Mouse (Mus musculus) fibroblast of lung, adult 2 months (primary cell): ENCODE results near the gene Dact3.

Experiments used
- DNase-seq: peaks from one replicate; pipeline ENCODE4 v3.0.0-alpha.2; 2011; ENCODE audit warnings: low read depth

Gene Dact3

DNA sequence AGATGAGACGGTGACA lies at the start of gene Dact3:
Gene Dact3 (plus strand): TSS at position 8 of the 16 bp plus-strand sequence.
- DNase-seq: no peak

- no peak for DNase-seq
These were observed 49.3 kb upstream of the Dact3 start for GRCm38 (mm10) chr7:16825785-16826184.

DNA sequence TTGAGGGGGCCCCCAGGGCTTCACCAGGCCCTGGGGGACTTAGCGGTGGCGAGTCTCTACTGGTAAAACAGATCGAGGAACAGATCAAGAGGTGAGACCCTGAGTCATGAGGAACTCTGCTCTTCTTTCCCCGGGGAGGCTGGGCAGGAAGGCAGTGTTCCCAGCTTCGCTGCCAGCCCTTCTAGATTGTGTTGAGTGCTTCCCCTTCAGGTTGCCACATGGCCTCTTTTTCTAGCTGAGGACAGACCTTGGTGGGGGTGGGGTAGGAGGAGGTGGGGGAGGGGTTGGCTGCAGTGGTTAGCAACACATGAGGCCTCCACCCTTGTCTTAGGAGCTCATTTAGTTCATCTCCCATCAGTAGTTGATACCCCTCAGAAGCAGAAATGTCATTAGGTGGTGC lies 48.5 kb upstream of the Dact3 start:
- no peak for DNase-seq

DNA sequence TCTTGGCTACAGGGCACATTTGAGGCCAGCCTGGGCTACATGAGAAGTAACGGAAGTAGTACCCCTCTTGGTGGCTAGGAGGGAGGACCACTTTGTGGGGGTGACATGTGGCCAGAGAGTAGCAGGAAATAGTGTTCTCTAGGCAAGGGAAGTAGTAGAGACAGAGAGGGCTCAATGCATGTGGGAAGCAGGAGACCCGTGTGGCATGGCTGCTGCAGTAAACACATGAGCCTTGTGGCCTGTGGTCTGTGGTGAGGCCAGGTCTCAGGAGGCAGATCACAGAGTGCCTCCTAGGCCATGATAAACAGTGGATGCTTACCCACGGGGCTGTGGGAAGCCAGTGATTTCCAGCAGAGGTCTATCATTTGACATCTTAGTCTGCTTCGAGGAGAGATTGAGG lies 47.8 kb upstream of the Dact3 start:
- no peak for DNase-seq

- no peak for DNase-seq
These were observed 44.7 kb upstream of the Dact3 start for GRCm38 (mm10) chr7:16830449-16830848.

GRCm38 (mm10) chr7:16837916-16838803 lies 37.0 kb upstream of the Dact3 start:
- no peak for DNase-seq

- no peak for DNase-seq
These were observed 36.2 kb upstream of the Dact3 start for GRCm38 (mm10) chr7:16838804-16839426.

DNA sequence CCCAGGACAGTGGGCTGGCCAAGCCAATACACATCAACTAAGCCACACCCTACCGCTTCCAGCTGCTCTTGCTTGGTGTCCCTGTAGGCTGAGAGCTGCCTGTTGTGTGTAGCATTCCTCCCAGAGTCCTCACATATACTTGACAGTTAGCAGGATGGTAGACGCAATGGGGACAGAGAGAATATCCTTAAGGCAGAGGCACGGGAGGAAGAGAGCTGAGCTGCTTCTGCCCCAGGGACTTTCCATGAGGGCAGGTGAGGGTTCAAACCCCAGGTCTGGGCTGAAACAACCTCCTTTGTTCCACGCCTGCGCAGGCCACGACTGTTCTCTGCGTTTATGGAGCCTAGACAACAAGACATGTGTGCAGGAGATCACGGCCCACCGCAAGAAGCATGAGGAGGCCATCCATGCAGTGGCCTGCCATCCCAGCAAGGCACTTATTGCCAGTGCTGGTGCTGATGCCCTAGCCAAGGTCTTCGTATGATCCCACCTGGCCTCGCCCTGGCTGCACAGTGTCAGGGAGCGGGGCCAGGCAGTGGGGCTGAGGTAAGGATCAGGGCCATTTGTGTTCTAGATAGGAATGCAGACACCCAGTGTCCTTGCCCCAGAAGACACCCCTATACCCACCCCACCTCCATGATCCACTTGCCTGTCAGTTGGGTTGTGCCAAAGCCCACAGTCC lies 35.5 kb upstream of the Dact3 start:
- no peak for DNase-seq

DNA sequence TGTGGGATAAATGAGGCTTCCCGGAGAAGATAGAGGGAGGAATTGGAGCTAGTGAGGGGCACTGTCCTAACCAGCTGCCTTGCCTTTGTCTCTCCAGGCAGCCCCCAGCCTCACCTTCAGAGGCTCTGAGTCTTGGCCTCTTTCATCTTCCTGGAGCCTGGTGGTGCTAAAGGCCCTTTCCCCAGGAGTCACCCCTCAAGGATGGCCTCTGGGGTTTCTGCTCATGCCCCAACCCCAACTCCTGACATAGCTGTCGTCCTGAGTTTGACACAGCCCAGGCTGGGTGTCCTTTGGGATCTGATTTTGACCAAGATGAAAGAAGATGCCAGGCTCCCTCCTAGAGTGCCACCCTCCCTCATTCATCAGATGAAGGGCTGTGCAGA lies 35.0 kb upstream of the Dact3 start:
- DNase-seq: no peak

- no peak for DNase-seq
These were observed 34.0 kb upstream of the Dact3 start for GRCm38 (mm10) chr7:16841078-16841477.

- no peak for DNase-seq
These were observed 33.3 kb upstream of the Dact3 start for GRCm38 (mm10) chr7:16841561-16842560.

- DNase-seq: peak; percentile 54
These were observed 32.5 kb upstream of the Dact3 start, which contains the start of gene Prkd2 for GRCm38 (mm10) chr7:16842645-16843063. TSS of gene Prkd2 (plus strand) at chr7:16842902.

DNA sequence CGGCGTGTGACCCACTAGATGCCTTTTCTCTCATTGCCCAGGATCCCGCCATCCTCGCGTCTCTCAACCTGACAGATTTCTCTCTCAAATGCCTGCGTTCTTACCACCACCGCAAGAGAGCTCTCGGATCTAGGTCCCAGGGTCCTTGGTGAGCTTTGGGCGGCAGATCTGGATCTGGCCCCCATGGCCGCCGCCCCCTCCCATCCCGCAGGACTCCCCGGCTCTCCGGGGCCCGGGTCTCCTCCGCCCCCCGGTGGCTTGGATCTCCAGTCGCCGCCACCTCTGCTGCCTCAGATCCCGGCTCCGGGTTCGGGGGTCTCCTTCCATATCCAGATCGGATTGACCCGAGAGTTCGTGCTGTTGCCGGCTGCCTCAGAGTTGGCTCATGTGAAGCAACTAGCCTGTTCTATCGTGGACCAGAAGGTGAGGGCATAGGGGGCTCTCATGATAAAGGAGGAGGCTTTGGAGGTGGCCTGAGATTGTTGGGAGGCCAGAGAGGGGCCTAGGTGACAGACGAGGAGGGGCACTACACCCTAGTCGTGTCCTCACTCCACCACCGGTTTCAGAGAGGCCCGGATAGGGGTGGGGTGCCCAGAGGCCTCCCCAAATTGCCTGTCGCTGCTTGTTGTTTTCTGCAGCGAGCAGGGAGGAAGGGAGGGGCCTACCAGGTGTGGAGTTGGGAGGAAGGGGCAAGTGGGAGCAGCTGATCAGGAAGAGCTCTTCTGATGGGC lies 31.5 kb upstream of the Dact3 start:
- DNase-seq: no peak

GRCm38 (mm10) chr7:16844696-16845071 lies 30.4 kb upstream of the Dact3 start:
- no peak for DNase-seq

DNA sequence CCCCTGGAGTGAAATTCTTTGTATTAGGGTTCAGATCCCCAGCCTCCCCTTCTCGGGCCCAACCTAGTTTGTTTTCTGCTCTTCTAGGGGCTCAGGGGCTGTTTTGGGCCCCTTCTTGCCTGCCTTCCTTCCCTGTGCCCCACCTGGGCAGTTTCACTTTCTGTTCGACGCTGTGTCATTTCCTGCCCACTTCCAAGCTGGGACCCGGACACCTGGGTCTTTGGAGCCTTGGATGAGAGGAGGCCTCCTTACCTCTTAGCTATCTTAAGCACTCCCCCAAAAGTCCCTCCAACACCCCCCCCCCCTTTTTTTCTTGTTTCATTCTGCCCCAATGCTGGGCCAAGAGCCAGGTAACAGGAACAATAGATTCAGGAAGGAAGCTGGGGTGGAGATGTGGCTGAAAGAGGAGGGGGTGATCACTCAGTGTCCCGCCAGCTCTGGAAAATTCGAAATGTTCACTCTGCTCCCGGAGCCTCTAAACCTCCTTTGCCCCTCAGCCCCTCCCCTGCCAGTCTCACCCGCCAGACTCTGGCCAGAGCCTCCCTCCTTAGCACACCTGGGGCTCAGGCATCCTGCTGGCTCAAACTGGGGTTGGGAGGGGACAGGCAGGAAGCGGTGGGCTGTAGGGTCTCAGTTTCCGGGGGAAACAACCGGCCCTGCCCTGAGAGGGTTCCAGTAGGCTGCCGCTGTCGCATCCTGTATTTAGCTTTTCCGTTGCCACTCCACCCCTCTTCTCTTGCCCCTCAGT lies 29.9 kb upstream of the Dact3 start:
- no peak for DNase-seq

GRCm38 (mm10) chr7:16845820-16846167 lies 29.3 kb upstream of the Dact3 start:
- no peak for DNase-seq

DNA sequence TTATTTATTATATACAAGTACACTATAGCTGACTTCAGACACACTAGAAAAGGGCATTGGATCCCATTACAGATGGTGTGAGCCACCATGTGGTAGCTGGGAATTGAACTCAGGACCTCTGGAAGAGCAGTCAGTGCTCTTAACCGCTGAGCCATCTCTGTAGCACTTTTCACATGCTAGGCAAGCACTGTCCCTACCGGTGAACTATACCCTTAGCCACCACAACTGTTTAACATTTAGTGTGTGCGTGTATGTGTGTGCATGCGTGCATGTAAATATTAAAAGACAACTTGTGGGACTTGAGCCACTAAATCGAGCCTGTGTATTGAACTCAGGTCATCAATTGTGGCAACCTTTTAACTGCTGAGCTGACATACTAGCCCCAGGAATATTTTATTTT lies 28.3 kb upstream of the Dact3 start:
- DNase-seq: no peak

- DNase-seq: no peak
These were observed 27.6 kb upstream of the Dact3 start for GRCm38 (mm10) chr7:16847507-16847906.

DNA sequence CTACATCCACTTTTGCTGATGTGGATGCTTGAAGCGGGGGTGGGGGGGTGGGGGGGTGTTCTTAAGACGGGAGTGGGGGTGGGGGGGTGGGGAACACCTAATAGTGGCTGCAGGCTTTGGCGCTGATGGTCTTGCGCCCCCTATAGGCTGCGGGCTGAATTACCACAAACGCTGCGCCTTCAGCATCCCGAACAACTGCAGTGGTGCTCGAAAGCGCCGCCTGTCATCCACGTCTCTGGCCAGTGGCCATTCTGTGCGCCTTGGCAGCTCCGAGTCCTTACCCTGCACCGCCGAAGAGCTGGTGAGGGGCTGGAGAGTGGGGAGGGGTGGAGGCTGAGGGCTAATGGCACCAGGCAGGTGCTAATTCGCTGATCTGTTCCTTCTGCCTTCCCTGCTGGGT lies 26.5 kb upstream of the Dact3 start:
- DNase-seq: no peak

DNA sequence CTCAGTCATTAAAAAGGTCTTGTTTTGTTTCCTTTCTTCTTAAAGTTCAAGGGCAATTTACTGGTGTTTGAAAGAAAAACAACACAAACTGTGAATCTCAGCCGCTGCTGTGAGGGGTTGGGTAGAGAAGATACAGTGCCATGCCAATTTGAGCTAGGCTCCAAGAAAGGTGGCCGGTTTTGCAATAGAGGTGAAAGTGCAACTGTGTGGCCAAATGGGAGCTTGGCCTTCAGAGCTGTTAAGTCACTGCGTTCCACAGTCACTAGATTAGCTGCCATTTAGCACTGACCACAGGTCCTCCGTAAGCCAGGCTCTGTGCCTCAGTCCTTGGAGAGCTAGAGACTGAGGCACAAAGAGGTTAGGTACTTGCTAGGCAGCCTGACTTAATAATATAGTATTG lies 23.5 kb upstream of the Dact3 start:
- no peak for DNase-seq

DNA sequence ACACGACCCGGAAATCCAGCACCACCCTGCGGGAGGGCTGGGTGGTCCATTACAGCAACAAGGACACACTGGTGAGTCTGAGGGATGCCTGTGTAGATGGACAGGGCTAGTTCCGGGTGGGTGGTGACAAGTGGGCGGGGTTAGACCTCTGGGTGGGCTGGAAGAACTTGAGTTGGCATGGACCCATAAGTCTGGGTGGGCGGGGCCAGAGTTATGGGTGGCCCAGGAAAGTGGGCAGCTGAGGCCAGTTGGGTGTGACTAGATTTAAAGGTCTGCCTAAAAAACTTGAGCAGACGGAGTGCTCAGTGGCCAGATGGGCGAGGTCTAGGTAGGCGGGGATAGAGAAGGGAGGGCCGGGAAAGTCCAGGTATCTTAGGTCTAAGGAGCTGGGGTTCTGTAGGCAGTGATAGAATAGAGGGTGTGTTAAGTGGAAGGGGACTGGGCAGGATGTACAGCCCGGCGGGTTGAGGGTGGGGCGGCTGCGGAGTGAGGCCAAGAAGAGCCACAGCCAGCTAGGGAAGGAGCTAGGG lies 21.8 kb upstream of the Dact3 start:
- DNase-seq: no peak
